Mouse (Mus musculus): ENCODE results near the gene Acad10. TPM values are rescaled to one million over a fixed set of nuclear protein-coding genes. Genes with fewer than 3 reads are reported as not detected.
"Not testable (repeated sequence)": the region's sequence is repeated elsewhere in the genome, so short reads cannot be mapped to it uniquely, and the experiment has no call there.

Gene Acad10
- polyA plus RNA-seq, 1 experiment from 2014 or later = 1.9 TPM

DNA sequence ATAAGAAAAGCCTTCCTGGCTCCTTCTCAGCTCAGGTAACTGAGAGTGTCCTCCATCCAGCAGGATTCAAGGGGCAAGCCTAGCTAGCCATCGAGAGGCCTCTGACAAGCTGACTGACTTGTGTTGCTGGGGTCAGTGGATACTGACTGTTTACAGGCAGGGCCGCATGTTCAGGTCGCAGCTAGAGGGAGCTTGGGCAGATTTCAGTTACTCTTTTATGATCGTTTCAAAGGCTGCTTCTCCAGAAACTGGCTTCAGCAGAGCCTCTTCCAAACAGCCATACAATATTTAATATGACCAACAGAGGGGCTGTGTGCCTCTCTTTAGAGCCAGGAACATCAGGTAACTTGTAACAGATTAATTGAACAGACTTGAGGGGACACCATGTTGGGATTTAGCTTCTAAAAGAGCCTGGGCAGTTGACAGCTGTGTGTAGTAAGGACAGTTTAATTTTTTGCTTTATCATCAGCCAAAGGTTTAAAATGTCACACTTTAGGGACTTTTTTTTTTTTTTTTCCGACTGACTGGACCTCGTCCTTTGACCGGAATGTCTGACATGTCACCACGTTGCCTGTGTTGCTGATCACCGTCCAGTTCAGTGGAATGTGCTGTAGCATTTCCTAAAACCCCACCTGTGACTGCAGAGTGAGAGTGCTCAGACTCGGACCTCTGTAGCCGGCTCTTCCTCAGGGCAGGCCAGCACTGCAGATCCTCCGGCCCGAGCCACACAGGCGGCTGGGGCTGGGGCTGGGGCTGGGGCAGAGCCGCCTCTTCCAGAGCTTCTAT lies 26.0 kb upstream of the Acad10 start:
- 78% methylated on average over 15 of the region's 15 CpGs for WGBS
- peaks cover 66% of the 10 kb centered on the region for H3K36me3 ChIP-seq

DNA sequence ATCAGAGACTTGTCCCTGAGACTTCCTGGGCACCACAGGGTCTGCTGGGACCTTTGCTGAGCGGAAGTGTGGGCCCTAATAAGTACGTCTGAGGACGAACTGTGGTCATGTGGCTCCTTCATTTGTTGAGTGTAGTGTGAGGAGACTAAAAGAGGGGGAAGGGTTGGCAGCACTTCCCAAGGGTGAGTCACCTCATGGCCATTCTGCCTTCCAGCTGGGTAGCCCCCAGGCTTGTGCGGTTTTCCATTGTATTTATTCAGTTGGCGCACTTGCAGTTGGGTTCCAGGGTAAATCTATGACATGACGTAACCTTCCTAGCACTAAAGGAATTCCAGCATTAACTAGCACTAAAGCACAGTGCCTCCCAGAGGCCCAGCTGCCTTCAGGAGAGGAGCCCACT lies 25.2 kb upstream of the Acad10 start:
- no peak for ATAC-seq (ENCODE audit: insufficient number of reproducible peaks, insufficient read depth, low FRiP score, low TSS enrichment, low read depth)
- Histone ChIP-seq H3K4me2 (no peak overlapping the region), H3K9ac (no peak overlapping the region), H3K4me3 (no peak overlapping the region), H3K4me1 (no peaks in the 10 kb centered on the region), H3K36me3 (peaks cover 75% of the 10 kb centered on the region), H3K9me3 (no peaks in the 10 kb centered on the region), H3K27ac (no peak overlapping the region), H3K27me3 (no peaks in the 10 kb centered on the region)
- WGBS = 88% methylated on average over 6 of the region's 6 CpGs

More for the DNA sequence above, 26.0 kb upstream of the Acad10 start:
- no peaks in the 10 kb centered on the region for H3K9me3 ChIP-seq
- H3K4me3 ChIP-seq = no peak overlapping the region
- ATAC-seq (ENCODE audit: insufficient number of reproducible peaks, insufficient read depth, low FRiP score, low TSS enrichment, low read depth) = no peak
- no peak overlapping the region for H3K27ac ChIP-seq
- H3K4me2 ChIP-seq = no peak overlapping the region
- no peaks in the 10 kb centered on the region for H3K4me1 ChIP-seq
- H3K9ac ChIP-seq = no peak overlapping the region
- H3K27me3 ChIP-seq = no peaks in the 10 kb centered on the region

DNA sequence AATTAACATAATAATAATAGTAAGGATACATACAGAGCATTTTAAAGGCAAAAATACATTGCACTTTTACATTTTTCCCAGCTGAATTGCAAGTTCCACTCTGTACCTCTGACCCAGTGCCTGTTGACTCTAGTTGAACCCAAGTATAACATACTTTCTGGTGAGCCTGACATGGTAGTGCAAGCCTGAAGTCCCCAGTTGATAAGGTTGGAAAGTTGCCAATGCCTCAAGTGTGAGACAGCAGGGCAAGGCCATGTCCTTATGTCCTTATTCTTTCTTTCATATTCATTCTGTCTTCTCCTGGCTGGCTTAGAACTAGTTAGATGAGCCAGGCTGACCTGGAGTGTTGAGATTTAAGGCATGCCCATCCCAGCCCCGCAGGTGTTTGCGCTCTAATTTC lies 21.9 kb upstream of the Acad10 start:
- no peak for ATAC-seq (ENCODE audit: insufficient number of reproducible peaks, insufficient read depth, low FRiP score, low TSS enrichment, low read depth)
- H3K4me2 ChIP-seq = no peak overlapping the region
- H3K9ac ChIP-seq = no peak overlapping the region
- no peak overlapping the region for H3K27ac ChIP-seq
- no peaks in the 10 kb centered on the region for H3K4me1 ChIP-seq
- WGBS = 100% methylated on average over 2 of the region's 2 CpGs
- no peaks in the 10 kb centered on the region for H3K27me3 ChIP-seq
- H3K36me3 ChIP-seq = peaks cover 98% of the 10 kb centered on the region
- H3K4me3 ChIP-seq = no peak overlapping the region
- H3K9me3 ChIP-seq = no peaks in the 10 kb centered on the region; the same call in 1 of the 2 replicates

DNA sequence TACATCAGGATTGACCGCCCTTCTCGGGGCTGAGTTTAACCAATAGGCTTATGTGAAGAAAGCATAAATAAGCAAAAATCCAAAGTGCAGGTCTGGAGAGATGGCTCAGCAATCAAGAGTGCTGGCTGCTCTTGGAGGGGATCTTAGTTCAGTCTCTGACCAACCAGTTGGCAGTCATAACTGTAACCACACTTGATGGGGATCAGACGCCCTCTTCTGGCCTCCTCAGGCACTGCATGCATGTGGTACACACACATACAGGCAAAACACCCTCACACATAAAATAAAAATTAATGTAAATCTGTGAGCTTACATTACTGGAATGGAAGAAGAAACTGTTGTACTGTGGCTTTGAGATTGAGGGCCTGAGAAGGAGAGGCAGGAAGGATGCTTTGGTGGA lies 10.1 kb upstream of the Acad10 start:
- Histone ChIP-seq H3K9ac (no peak overlapping the region), H3K36me3 (peaks cover 91% of the 10 kb centered on the region), H3K27ac (no peak overlapping the region), H3K4me3 (no peak overlapping the region), H3K4me1 (no peaks in the 10 kb centered on the region), H3K9me3 (no peaks in the 10 kb centered on the region), H3K4me2 (no peak overlapping the region), H3K27me3 (no peaks in the 10 kb centered on the region)
- WGBS = 81% methylated on average over 3 of the region's 3 CpGs
- ATAC-seq (ENCODE audit: insufficient number of reproducible peaks, insufficient read depth, low FRiP score, low TSS enrichment, low read depth) = no peak

DNA sequence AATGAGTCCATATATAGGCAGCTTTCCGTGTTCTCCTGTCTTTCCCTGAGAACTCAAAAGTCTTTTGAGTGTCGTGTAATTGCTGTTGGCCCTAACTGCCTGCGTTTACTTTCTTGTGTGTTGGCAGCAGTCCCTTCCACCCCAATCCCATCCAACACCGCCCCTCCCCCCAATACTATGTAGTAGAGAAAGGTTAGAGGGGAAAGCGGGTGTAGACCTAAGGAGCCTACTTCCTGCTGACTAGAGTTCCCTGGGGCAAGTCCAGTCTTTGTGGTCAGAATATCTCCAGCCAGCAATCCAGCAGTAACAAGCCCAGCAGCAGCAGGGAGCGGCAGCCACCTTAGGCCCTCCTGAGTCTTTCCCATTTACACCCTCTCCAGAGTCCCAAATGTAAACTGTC lies 8.1 kb upstream of the Acad10 start:
- no peaks in the 10 kb centered on the region for H3K4me1 ChIP-seq
- ATAC-seq (ENCODE audit: insufficient number of reproducible peaks, insufficient read depth, low FRiP score, low TSS enrichment, low read depth) = no peak
- no peaks in the 10 kb centered on the region for H3K9me3 ChIP-seq
- WGBS = 67% methylated on average over 6 of the region's 6 CpGs
- H3K27ac ChIP-seq = no peak overlapping the region
- peaks cover 91% of the 10 kb centered on the region for H3K36me3 ChIP-seq
- H3K4me3 ChIP-seq = no peak overlapping the region
- no peaks in the 10 kb centered on the region for H3K27me3 ChIP-seq
- H3K9ac ChIP-seq = no peak overlapping the region
- no peak overlapping the region for H3K4me2 ChIP-seq

DNA sequence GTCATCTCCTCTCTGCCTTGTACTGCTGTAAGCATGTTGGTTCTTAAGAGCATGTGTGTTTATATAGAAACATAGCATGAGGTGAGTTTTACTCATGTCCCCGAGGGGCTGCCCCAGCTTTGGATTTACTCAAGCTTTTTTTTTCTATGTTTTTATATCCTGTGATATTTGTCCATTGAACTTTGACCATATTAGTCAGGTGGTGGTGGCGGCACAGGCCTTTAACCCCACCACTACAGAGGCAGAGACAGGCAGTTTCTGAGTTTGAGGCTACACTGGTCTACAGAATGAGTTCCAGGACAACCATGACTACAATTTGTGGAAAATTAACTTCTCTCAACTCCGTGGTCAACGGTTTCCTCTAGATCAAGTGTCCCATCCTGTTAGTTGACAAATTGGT lies 6.8 kb upstream of the Acad10 start:
- no peak for ATAC-seq (ENCODE audit: insufficient number of reproducible peaks, insufficient read depth, low FRiP score, low TSS enrichment, low read depth)
- no peaks in the 10 kb centered on the region for H3K27me3 ChIP-seq
- no peak overlapping the region for H3K9ac ChIP-seq
- WGBS = 85% methylated on average over 4 of the region's 4 CpGs
- peaks cover 88% of the 10 kb centered on the region for H3K36me3 ChIP-seq
- no peak overlapping the region for H3K4me2 ChIP-seq
- no peaks in the 10 kb centered on the region for H3K4me1 ChIP-seq
- H3K4me3 ChIP-seq = no peak overlapping the region
- H3K9me3 ChIP-seq = no peaks in the 10 kb centered on the region
- no peak overlapping the region for H3K27ac ChIP-seq

DNA sequence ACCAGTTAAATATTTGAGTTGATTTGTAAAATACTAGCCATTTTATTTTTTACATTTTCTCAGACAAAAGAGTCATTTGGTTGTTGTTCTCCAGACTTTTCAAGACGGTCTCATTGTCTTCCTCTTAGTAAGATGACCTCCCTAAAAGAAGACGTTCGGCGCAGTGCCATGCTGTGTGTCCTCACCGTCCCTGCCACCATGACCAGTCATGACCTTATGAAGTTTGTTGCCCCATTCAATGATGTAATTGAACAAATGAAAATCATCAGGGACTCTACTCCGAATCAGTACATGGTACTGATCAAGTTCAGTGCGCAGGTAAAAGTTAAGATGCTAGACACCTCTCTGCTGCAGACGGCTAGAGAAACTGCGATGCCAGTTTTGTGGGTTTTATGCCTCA lies 4.7 kb upstream of the Acad10 start:
- Histone ChIP-seq H3K9me3 (no peaks in the 10 kb centered on the region), H3K4me3 (no peak overlapping the region), H3K4me1 (peaks cover 10% of the 10 kb centered on the region), H3K27ac (no peak overlapping the region), H3K9ac (no peak overlapping the region), H3K4me2 (no peak overlapping the region), H3K36me3 (peaks cover 68% of the 10 kb centered on the region), H3K27me3 (no peaks in the 10 kb centered on the region)
- no peak for ATAC-seq (ENCODE audit: insufficient number of reproducible peaks, insufficient read depth, low FRiP score, low TSS enrichment, low read depth)
- WGBS = 94% methylated on average over 9 of the region's 9 CpGs

DNA sequence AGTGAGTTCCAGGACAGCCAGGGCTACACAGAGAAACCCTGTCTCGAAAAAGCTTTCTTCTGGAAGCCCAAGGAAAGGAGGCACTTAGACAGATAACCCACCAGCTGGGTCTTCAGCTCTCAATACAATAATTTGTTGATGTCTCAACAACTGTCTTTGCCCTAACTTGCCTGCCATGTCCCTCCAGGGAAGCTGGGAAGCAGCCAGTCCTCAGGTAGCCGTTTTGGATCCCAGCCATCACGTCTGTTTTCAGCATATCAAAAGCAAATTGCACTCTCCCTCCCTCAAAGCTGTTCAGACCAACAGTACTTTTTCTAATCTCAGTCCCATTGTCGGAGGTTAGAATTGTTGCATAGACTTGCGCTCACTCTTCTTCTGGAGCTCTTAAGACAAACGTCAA lies 3.8 kb upstream of the Acad10 start:
- H3K27me3 ChIP-seq = no peaks in the 10 kb centered on the region
- no peak overlapping the region for H3K4me2 ChIP-seq
- H3K4me1 ChIP-seq = peaks cover 15% of the 10 kb centered on the region
- no peak overlapping the region for H3K9ac ChIP-seq
- 73% methylated on average over 6 of the region's 6 CpGs for WGBS
- no peaks in the 10 kb centered on the region for H3K9me3 ChIP-seq
- H3K4me3 ChIP-seq = no peak overlapping the region
- H3K27ac ChIP-seq = no peak overlapping the region
- peaks cover 62% of the 10 kb centered on the region for H3K36me3 ChIP-seq
- ATAC-seq (ENCODE audit: insufficient number of reproducible peaks, insufficient read depth, low FRiP score, low TSS enrichment, low read depth) = no peak

DNA sequence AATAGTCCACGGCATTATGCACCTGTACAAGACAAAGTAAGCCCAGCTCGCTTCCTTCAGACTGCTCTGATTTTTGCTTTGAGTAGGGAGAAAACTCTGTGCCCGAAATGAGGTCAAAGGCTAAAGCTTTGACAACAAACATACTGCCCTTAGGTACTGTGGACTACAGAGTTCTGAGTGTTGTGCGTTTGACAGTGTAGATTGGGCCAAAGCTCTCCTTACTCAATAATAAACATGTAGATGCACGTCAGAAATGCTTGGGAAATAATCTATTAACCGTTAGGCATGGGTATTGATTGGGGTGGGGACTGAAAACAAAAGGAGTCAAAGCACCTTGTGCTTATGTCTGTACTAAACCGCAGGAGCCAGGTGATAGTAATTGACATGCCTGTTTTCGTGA lies 3.1 kb upstream of the Acad10 start:
- WGBS = 86% methylated on average over 8 of the region's 8 CpGs
- no peak for ATAC-seq (ENCODE audit: insufficient number of reproducible peaks, insufficient read depth, low FRiP score, low TSS enrichment, low read depth)
- H3K9ac ChIP-seq = no peak overlapping the region
- no peaks in the 10 kb centered on the region for H3K27me3 ChIP-seq
- peaks cover 15% of the 10 kb centered on the region for H3K4me1 ChIP-seq
- no peaks in the 10 kb centered on the region for H3K9me3 ChIP-seq
- no peak overlapping the region for H3K4me3 ChIP-seq
- H3K27ac ChIP-seq = no peak overlapping the region
- H3K36me3 ChIP-seq = peaks cover 56% of the 10 kb centered on the region
- no peak overlapping the region for H3K4me2 ChIP-seq

DNA sequence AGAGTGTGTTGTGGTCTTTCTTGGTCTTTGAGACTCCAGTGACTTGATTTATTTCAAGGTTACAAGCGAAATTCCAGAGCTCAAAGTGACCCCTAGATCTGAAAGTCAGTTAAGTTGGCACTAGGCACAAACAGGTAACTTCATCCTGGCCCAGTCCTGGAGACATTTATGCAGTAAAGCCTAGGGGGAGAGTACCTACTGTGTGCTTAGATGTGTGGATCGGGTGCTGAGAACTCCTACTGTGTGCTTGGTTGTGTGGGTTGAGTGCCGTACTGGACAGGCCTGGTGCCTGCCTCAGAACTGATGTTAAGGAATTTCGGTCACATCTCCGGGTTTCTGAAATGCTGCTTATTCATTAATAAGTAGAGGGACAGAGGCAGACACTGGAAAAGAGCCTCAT lies 1.2 kb upstream of the Acad10 start:
- WGBS = 80% methylated on average over 5 of the region's 5 CpGs

DNA sequence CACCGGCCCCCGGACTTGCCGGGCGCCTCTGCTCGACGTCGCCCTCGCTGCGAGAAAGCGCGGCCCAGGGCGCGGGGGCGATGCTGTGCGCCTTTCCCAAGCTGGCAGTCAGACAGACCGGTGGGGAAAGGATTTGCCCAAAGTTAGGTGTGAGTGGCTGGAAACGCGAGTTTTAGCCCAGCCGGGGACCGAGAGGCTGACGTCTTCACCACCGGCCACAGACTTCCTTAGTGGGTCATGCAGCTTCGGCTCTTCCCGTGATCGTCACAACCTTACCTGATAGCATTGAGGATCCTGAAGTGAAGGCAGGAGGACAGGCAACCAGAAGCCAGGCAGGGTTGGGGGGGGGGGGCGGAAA lies 562 bp upstream of the Acad10 start:
- H3K4me1 ChIP-seq = peaks cover 15% of the 10 kb centered on the region
- no peaks in the 10 kb centered on the region for H3K27me3 ChIP-seq
- H3K36me3 ChIP-seq = peaks cover 32% of the 10 kb centered on the region
- H3K27ac ChIP-seq = peak overlapping the region; percentile 51
- no peaks in the 10 kb centered on the region for H3K9me3 ChIP-seq
- H3K4me3 ChIP-seq = peak overlapping the region; percentile 96
- ATAC-seq (ENCODE audit: insufficient number of reproducible peaks, insufficient read depth, low FRiP score, low TSS enrichment, low read depth) = no peak
- H3K4me2 ChIP-seq = peak overlapping the region; percentile 83
- H3K9ac ChIP-seq = peak overlapping the region; percentile 96
- 0% methylated on average over 26 of the region's 26 CpGs for WGBS

More for the DNA sequence above, 1.2 kb upstream of the Acad10 start:
- Histone ChIP-seq H3K27me3 (no peaks in the 10 kb centered on the region), H3K36me3 (peaks cover 39% of the 10 kb centered on the region), H3K4me2 (peak overlapping the region; percentile 83), H3K9ac (peak overlapping the region; percentile 96), H3K4me3 (peak overlapping the region; percentile 96), H3K9me3 (no peaks in the 10 kb centered on the region), H3K27ac (no peak overlapping the region), H3K4me1 (peaks cover 15% of the 10 kb centered on the region)
- no peak for ATAC-seq (ENCODE audit: insufficient number of reproducible peaks, insufficient read depth, low FRiP score, low TSS enrichment, low read depth)

DNA sequence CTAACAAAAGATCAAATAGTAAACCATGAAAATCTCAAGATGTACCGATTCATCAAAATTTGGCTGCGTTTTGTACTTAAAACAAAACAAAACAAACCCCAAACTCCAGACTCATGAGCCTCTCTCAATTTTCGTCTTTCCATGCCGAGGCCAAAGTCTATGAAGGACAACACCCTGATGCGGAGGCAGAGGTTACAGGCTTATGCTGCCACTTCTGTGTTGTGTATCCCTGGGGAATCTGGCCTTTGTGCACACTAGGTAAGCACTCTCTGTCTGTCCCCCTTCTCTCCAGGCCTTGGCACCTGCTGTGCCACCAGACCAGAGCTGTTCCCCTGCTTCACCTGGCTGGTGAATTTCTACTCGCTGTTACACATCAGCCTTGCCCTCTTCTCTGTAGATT lies 2.7 kb downstream of the Acad10 start:
- WGBS = 85% methylated on average over 6 of the region's 6 CpGs
- H3K36me3 ChIP-seq; H3K27ac ChIP-seq; H3K4me3 ChIP-seq; H3K27me3 ChIP-seq; H3K9me3 ChIP-seq; H3K4me2 ChIP-seq; ATAC-seq (ENCODE audit: insufficient number of reproducible peaks, insufficient read depth, low FRiP score, low TSS enrichment, low read depth); H3K9ac ChIP-seq: not testable (repeated sequence)
- peaks cover 15% of the 10 kb centered on the region for H3K4me1 ChIP-seq

Data from embryonic facial prominence, embryonic 13.5 days (tissue).